Mouse (Mus musculus): Measurements from ENCODE around the gene Atp9a. TPM values are rescaled to one million over a fixed set of nuclear protein-coding genes. Genes with fewer than 3 reads are reported as not detected.

Gene Atp9a
- total RNA-seq, 1 experiment from 2014 or later, result 68.9 TPM

DNA sequence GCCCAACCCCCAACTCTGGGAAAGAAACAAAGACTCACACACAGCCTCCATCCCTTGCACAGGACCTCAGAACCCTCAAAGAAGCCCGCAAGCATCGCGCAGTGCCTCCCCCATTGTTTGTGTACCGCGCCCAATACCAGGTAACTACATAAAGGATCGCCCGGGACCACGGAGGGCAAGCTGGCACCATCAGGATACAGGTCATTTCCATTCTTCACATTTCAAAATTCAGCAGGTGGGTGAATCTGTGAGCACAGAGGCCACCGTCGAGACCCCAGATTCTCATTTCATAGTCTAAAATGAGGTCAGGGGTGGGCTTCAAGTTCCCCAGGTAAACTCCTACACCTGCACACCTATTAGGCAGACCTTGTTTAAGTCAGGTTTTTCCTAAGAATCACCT, 1.7 kb downstream of the Atp9a start:
- DNase-seq, result no peak

DNA sequence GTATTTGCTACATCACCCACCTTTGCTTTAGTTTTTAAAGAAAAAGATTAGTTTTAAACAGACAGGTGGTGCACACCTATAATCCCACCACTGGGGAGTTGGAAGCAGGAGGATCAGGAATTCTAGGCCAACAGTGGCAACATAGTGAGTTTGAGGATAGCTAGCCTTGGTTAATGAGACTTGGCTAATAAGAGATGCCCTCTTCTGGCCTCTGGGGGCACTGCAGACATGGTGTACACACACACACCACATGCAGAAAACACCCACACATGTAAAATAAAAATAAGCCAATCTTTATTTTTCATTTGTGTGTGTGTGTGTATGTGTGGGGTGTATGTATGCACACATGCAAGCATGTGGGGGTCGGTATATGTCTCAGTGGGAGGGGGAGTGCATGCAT, 3.4 kb downstream of the Atp9a start:
- no peak for DNase-seq

DNA sequence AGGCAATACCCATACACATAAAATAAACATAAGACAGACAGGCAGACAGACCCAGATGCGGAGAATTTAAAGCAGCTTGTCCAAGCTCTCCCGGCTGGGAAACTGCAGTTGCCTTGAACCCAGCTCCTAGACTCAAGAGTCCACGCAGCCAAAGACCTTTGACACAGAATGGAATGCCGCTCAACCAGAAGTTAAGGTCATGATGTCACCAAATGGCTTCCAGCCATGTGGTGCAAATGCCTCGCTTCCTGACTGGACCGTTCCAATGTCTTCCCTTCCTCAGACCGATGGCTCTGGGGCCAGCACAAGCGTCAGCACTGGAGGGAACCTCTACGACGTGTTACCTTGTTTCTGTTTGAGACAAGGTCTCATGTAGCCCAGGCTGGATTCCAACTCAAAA, 4.3 kb downstream of the Atp9a start:
- DNase-seq, result peak; percentile 68

DNA sequence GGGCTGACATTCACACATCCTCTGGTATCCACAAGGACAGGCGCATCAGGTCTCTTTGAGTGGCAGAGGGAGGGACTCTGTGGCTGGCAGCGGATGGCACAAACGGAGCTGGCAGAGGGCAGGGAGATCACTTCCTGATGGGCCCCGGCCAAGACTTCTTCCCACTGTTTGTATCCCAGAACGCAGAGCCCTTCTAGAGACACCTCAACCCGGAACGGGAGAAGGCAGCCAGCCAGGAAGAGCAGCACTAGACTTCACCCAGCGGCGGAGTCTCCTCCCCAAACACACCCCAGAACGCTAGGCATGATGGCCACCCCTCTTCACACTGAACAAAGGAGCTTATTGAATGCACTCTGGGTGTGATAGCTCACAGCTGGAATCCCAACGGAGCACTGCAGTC, 8.2 kb downstream of the Atp9a start:
- DNase-seq, result peak; percentile 80

DNA sequence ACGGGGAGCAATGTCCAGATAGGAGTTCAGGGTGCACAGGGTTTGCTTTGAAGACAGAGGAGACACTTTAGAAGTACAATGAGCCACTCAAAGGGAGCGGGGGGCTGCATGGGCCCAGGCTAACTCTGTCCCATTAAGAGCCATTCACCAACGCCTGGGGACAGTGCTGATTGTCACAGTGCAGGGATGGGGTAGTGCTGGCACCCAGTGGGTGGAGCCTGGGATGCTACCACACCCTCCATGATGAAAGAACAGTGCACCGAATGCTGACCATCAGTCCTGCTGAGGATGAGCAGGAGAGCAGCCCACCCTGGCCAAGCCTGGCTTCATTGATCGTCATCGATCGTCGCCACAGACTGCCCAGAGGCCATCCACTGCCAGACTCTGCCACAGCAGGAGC, 11.0 kb downstream of the Atp9a start:
- no peak for DNase-seq

DNA sequence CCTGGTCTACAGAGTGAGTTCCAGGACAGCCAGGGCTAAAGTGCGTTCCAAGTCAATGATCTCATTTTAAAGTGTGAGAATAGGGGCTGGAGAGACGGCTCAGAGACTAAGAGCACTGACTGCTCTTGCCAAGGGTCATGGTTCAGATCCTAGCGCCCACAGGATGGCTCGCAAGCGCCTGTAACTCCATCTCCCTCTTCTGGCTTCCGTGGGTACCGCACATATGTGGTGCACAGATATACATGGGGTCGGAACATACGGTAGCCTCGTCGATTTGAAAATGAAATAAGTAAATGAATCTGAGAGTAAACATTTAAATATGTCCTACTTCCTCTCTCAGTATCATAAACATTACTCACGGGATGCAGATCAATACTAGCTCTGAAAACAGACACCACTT, 12.5 kb downstream of the Atp9a start:
- no peak for DNase-seq

DNA sequence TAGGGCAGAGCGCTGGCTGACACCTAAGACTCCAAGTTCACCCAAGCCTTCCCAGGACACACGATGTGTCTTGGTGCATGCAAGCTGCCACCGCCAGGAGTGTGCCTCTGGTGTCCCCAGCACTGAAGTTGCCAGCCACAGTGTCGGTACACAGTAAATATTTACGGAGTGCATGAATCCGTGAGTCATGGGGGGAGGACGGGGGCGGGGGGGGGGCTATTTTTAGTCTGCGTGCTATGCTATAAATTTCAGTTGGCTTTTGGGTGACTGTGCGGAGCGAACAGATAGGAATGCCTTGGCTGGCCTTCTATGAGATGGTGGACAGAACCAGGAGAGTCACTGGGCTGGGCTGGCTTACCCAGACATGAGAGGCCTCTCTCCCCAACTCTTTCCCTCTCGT, 14.2 kb downstream of the Atp9a start:
- DNase-seq, result peak; percentile 60

DNA sequence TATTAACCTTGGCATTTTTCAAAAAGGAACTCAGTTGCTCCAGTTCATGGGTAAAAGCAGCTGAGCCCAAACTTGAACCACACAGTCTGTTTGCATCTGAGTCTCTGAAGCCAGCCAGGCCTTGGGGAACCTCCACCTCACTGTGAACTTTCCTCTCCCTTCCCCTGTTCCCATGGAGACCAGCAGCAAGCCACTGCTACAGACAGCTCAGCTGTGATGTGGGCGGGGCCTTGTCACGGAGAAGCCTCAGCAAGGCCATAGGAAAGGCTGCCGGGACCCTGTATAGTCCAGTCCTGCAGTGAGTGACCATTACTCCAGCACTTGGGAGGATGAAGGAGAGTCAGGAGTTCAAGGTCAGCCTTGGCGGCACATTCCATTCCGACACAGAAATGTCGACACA, 16.2 kb downstream of the Atp9a start:
- DNase-seq, result peak; percentile 92

DNA sequence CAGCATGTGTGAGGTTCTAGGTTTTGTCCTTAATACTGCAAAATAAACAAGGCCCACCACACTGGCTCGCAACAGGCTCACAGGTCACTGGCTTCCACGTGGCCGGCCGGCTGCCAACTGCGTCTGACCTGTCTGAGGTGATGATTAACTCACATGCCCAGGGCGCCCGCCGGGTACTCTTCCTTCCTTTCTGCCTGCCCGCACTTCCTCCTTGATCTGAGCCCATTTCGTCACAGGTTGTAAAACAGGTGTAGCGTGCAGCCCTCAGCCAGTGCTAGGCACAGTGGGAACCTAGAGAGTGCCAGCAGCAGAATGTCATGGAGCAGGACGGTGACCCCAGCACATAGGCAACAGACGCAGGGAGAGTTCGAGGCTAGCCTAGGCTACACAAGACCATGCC, 20.9 kb downstream of the Atp9a start:
- no peak for DNase-seq

DNA sequence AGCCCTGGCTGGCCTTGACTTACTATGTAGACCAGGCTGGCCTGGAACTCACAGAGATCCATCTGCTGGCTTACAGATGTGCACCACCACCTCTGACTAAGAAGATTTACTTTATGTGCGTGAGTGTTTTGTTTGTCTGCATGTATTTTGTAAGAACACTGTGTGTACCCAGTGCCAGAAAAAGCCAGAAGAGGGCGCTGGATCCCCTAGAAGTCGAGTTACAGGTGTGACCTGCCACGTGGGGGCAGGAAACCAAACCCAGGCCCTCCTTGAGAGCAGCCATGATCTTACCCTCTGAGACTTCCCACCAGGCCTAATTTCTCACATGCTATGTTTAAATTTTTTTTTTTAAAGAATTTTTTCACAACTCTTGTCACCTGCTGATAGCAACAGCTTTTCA, 22.5 kb downstream of the Atp9a start:
- DNase-seq, result no peak

DNA sequence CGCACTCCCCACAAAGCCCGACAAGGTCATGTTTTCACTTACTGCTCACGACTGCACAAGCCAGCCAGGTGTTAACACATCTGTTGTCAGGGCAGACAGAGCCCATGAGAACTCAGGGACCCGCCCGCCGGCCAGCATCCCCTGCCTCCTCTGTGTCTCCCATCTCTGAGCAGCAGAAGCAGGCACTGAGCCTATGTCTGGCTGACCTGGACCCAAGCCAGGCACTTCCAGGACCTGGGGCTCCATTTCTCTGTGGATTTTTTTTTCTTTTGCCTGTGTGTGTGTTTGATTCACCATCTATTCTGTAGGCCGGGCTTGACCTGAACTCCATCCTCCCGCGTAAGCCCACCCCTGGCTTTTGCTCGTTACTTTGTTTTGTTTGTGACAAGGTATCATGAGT, 23.5 kb downstream of the Atp9a start:
- DNase-seq, result no peak

DNA sequence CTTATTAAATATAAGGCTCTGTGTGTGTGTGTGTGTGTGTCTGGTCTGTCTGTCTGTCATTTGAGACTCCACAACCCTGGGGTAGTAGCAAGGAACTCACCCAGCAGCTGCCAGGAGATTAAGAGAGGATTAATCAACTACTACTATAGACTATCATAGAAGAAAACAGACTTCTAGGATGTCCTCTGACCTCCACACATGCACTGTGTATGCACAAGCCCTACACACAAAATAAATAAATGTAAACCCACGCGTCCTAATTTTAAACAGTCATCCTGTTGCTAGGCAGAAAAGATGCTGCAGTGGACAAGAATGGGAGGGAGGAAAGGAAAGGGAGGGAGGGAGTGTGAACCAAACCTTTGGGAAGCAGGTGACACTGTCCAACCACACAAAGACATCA, 23.9 kb downstream of the Atp9a start:
- no peak for DNase-seq

DNA sequence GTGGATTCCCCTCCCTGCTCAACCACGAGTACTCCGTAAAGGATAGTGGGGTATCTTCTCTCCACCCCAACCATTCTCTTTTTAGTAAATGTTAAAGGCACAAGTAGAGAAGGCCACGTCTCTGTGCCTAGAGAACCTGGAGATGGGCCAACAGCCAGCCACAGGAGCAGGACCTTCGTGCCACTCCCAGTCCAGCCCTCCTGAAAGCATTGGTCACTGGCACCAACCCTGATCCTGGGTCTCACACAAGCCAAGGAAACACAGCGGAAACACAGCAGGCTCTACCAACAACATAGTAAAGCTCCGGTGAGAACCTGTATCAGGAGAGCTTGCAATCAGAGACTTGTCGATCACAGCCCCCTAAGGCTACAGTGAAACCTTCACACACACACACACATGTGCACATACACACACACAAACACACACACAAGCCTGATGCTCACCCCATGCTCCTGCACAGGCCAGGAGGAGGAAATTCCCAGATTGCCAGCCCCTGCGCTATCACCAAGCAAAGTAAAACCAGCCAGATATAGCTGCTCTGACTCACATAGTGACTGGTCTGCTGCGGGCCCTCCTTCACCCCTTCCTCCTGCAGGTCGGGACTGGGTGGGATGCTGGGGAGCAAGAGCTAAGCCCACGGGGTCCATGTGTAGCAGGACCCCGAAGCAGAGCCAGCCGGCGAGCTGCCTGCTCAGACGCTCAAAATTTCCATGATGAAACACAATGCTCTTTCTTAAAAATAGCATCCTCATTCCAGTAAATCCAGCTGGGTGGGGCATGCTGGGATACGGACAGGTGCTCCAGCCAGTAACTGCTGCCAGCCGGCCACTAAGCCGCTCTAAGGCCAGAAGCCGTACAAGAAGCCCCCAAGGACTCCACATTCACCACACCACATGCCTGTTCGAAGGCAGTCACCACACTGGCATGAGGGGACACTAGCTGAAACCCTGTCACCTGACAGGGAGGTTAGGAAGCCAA, 29.7 kb downstream of the Atp9a start:
- DNase-seq, result peak; percentile 49

DNA sequence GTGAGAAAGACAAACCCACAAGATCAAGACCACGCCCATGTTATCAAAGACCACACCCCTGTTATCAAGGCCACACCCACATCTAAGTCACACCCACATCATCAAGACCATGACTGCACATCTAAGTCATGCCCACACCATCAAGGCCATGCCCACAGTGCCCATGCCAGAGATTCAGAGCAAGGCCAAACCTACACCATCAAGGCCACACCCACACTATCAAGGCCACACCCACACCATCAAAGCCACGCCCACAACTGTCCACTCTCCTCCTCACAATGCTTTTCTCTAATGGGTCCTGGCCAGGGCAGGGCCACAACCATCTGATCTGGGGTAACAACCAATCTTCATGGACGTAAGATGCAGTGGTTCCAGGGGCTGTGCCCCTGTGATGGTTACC, 31.2 kb downstream of the Atp9a start:
- DNase-seq, result peak; percentile 47

DNA sequence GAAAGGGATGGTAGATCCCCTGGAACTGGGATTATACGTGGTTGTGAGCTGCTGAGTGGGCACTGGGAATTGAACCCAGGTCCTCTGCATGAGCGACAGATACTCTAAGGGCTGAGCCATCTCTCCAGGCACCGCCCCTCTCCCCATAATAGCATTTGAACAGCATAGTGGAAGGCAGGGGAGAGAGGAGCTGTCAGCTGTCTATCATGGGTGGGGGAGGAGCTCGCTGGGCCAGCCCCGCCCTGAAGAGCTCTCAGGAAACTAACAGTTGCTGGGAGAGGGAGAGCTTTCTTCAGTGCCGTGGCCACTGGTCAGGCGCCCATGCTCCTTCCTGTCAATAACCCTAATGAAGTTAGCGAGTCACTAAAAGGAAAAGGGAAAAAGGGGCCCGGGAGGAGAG, 34.4 kb downstream of the Atp9a start:
- DNase-seq, result no peak

DNA sequence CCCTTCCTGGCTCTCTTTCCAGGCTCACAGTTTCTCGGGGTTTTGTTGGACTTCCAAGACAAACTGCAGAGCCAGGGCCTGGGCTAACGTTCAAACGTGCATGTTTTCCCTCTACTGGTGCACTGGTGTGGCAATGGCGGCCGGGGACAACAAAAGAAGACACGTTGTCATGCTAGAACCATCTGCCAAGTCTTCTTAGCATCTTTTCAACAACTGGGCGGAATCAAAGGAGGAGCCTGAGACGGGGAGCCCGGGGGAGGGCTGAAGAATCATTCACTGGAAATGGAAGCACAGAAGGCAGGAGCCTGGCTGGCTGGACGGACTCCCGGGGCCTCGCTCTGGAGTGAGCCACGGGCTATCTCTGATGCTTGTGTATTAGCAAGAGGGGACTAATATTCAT, 39.9 kb downstream of the Atp9a start:
- no peak for DNase-seq

DNA sequence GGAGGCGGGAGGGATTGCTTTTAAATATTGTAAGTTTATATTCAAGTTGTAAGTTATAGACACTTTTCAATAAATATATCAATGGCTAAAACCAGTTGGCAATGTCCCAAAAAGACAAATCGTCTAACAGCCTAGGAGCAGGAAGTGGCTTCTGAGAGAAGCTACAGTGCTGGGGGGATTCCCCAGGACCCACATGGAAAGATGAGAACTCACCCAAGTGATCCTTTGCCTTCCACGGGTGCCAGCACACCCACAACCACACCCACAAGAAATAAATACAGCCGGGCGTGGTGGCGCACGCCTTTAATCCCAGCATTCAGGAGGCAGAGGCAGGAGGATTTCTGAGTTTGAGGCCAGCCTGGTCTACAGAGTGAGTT, 47.2 kb downstream of the Atp9a start:
- no peak for DNase-seq

DNA sequence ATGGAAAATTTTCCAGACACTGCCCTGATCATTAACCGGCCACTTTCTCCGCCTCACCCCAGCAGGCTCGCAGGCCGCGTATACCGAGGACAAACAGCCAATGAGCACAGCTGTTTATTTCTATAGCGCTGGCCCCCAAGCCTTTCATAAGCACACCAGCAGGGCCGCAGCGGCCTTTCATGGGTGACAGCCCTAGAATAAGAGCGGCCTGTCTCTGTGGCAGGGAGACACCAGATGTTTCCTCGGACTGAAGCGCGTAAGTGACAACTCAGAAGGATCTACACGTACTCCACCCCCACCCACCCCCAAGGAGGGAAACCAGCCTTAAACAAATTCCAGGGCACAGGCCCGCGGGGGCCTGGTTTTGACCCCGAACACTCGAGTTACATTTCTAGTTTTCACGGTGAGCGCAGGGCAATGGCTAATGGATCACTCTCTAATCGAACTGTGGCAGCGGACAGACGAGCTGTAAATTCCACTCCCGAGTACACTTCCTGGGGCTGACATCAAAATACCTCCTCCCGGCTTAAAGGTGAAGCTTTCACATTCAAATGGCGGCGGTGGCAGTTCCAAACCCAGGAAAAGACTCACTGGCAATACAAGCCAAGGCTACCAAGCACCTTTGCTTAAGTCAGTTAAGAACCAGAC, 47.7 kb downstream of the Atp9a start:
- DNase-seq, result no peak

DNA sequence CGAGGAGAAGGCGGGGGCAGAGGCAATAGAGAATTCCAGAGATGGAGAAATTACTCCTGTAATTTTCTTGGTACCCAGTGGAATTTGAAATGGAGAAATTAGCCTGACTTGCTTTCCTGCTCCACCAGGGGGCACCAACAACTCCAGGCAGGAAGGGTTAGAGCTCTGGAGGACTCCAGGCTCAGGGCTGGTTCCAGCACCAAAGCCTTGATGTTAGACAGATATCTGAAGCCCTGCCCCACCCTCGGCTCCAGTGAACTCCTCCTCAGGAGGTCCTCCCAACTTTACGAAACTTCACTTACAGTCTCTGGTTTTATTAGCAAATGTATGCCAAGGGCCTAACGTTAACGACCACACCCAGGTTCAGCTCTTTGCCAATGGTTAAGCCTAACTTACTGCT, 50.4 kb downstream of the Atp9a start:
- DNase-seq, result peak; percentile 84

DNA sequence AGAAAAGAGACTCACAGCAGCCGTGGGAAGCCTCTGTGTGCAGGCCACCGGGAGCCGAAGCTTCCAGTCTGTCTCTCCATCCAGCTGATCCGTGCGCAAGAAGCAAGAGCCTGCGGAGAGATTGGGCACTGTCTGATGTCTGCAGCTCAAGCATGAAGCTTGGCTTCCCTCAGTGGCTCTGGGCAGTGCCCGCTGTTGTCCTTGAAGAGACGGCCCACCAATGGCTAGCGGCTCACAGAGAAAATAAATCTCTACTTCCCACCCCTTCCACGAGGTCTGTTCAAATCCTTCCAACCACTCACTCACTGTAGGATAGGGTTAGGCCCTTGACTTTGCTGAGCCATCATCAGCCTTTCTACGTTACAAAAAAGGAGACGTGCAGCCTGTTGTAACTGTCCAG, 54.9 kb downstream of the Atp9a start:
- peak; percentile 63 for DNase-seq

DNA sequence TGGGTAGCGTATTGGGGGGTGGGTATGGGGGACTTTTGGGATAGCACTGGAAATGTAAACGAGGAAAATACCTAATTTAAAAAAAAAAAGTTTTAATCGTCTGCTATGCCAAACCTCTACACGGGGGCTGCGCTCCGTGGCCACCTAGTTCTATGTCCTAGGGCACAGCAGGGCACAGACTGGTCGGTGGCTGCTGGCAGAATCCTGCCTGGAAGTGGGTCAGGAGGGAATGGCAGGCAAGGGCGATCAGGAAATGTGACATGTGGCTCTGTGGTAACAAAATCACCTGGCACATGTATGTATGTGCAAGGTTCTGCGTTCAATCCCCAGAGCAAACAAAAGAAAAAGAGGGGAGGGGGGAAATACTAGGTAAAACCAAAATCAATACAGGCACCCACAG, 56.3 kb downstream of the Atp9a start:
- DNase-seq, result no peak

DNA sequence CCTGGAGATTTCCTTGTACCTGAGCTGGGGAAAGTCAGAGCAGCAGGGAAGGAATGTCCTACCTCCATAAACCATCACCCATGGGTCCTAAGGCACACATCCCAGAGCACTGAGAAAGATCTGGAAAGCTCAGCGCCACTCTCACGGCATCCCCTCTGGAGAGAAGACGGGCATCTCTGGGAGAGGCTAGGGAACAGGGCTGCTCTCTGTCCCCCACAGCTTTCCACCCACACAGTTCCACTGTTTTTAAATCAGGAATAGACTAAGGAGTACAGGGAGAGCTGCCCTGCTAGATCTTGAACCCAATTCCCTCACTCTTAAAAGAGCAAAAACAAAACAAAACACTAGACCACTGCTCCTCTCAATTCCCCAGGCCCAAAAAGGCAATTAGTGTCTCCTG, 57.5 kb downstream of the Atp9a start:
- DNase-seq, result no peak

DNA sequence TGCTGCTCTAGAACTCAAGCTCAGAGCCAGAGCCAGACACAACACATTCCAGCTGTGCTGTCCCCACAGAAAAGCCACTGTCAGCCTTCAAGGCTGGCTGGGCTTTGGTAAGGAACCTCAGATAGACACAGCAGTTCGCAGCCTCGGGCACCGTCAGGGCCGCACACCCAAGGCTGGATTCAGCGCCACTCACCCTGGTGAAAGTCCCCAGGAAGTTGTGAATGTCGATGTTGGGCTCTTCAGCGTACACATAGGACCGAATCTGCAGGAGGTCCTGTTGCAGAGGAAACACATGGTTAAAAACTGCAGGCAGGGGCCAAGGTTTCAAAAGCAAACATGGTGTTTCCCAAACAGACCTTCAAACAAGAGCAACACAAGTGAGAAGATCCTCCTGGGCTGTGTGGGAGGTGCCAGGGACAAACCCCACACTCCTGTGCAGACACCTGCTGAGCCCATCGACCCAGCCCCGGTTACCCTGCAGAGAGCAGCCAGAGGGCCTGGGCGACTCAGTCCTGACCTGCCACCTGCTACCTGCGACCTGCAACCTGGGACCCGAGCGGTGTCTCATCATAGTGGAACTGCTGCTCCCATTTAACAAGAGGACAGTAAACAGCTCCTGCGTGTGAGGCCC, 58.6 kb downstream of the Atp9a start:
- DNase-seq, result no peak
